8 mouse cellular contexts compared by ENCODE assay signal in genomic region chr12:52382832-52383580, GRCm38 (mm10).
DNase-seq lines count a peak whose midpoint lies in the region; ATAC-seq lines count a peak whose summit lies in the region.

No protein-coding gene starts in this region.

- H3K9ac ChIP-seq in limb, embryonic 15.5 days: no peak overlapping the region

- H3K4me3 ChIP-seq in limb, embryonic 15.5 days: no peak overlapping the region

- H3K4me1 ChIP-seq in limb, embryonic 15.5 days: peaks cover 41% of the 10 kb centered on the region

- no peak overlapping the region for H3K4me2 ChIP-seq in limb, embryonic 15.5 days

- WGBS in limb, embryonic 15.5 days: 6% methylated on average over 6 of the region's 7 CpGs

- ATAC-seq in limb, embryonic 15.5 days (ENCODE audit: insufficient number of reproducible peaks, low FRiP score, low TSS enrichment, low read depth): no peak
- no peak for ATAC-seq in inflammation-experienced regulatory T-cells, adult 6 months

- no peaks in the 10 kb centered on the region for H3K27me3 ChIP-seq in limb, embryonic 15.5 days

- H3K27ac ChIP-seq in limb, embryonic 15.5 days: 0 out of 2 replicates have a peak overlapping the region, but pooled peaks have one; percentile 81

- peak; percentile 43 for DNase-seq in adrenal gland, adult 2 months
- no peak for DNase-seq in adrenal gland, postnatal 25 days
- DNase-seq in thymus, postnatal 4 days: peak; percentile 23
- DNase-seq in thymus, postnatal 36 days: no peak
- DNase-seq in left cerebral cortex, adult 9 months (ENCODE audit: low spot score in 2 of 2): no peak
- DNase-seq in urinary bladder, postnatal 36 days (ENCODE audit: low spot score in 2 of 2): no peak

- H3K36me3 ChIP-seq in limb, embryonic 15.5 days: no peaks in the 10 kb centered on the region

- H3K9me3 ChIP-seq in limb, embryonic 15.5 days: no peaks in the 10 kb centered on the region

Comparison
In these comparisons a context has a peak if more than half of its experiments do, and no peak if none do; other contexts are left out.
1. DNase-seq: peak in adrenal gland, adult 2 months (single experiment) and thymus, postnatal 4 days (single experiment); none in adrenal gland, postnatal 25 days (single experiment), thymus, postnatal 36 days (0 of 2), left cerebral cortex, adult 9 months (0 of 2) and urinary bladder, postnatal 36 days (0 of 2).